In the genomic region with DNA sequence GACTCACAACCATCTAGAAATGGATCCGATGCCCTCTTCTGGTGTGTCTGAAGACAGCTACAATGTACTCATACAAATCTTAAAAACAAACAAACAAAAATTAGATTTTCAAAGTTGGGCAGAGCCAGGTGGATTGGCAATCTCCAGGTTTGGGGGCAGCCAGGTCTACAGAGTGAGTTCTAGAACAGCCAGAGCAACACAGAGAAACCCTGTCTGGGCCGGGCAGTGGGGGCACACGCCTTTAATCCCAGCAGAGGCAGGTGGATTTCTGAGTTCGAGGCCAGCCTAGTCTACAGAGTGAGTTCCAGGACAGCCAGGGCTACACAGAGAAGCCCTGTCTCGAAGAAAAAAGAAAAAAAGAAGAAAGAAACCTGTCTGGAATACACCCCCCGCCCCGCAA, we compare ENCODE assay signal across 12 mouse cellular contexts. TPM values are rescaled to one million over a fixed set of nuclear protein-coding genes. Genes with fewer than 3 reads are reported as not detected.
A peak's percentile ranks its signal among the peaks of the same experiment; 100 is the strongest.
DNase-seq lines count a peak whose midpoint lies in the region; ATAC-seq and TF ChIP-seq lines count a peak whose summit lies in the region.
"Not testable (repeated sequence)": the region's sequence is repeated elsewhere in the genome, so short reads cannot be mapped to it uniquely, and the experiment has no call there.
"Had no signal": no experiment of that assay in that cellular context is flagged by ENCODE, and none has a peak within 500 bp of the region (broad histone marks: within the 10 kb centered on the region; RNA-seq: fewer than 3 reads in every experiment).

No protein-coding gene starts in this region.

- 87% methylated on average over 7 of the region's 7 CpGs for WGBS in heart, postnatal 0 days
- WGBS in liver, adult 2 months: 86% methylated on average over 7 of the region's 7 CpGs
- 88% methylated on average over 7 of the region's 7 CpGs for WGBS in lung, postnatal 0 days
- 91% methylated on average over 7 of the region's 7 CpGs for WGBS in olfactory bulb, adult 2 months

- not testable (repeated sequence) for TF ChIP-seq EP300 in heart, postnatal 0 days (IDR thresholded peaks at IDR 0.05; ENCODE audit: low read depth); lung, postnatal 0 days (IDR thresholded peaks at IDR 0.05)

- ATAC-seq in heart, postnatal 0 days (ENCODE audit: insufficient read depth, low read depth); lung, postnatal 0 days: not testable (repeated sequence)

- peak; percentile 64 for DNase-seq in cerebellum, adult 9-10 months
- DNase-seq in gastrocnemius, adult 2 months: peak; percentile 18
- DNase-seq in heart, postnatal 0 days (ENCODE audit: low spot score); liver, adult 2 months (ENCODE audit: extremely low read depth, low read depth, low spot score); lung, postnatal 0 days (ENCODE audit: low spot score): not testable (repeated sequence)
- DNase-seq in kidney, adult 11 months: peak; percentile 30

- H3K4me2 ChIP-seq in heart, postnatal 0 days (ENCODE audit: low read depth, low read length); lung, postnatal 0 days (replicated peaks; ENCODE audit: low read depth, low read length): not testable (repeated sequence)

- peak overlapping the region; percentile 100 for H3K27ac ChIP-seq in gastrocnemius, adult 2 months
- H3K27ac ChIP-seq in heart, postnatal 0 days (ENCODE audit: low read depth): peak overlapping the region; percentile 96
- H3K27ac ChIP-seq in liver, adult 2 months (replicated peaks; ENCODE audit: insufficient read depth, low read depth, low read length): 0 out of 2 replicates have a peak overlapping the region, but pooled peaks have one; percentile 11
- peak overlapping the region; percentile 98 for H3K27ac ChIP-seq in lung, postnatal 0 days (ENCODE audit: low read length)
- 0 out of 2 replicates have a peak overlapping the region, but pooled peaks have one; percentile 98 for H3K27ac ChIP-seq in olfactory bulb, adult 2 months (ENCODE audit: insufficient read depth, low read depth, low read length)

- H3K4me3 ChIP-seq in gastrocnemius, adult 2 months: peak overlapping the region; percentile 64
- H3K4me3 ChIP-seq in heart, postnatal 0 days (ENCODE audit: low read depth, low read length); liver, adult 2 months (ENCODE audit: insufficient read depth, low read depth, low read length); lung, postnatal 0 days (ENCODE audit: low read depth, low read length); olfactory bulb, adult 2 months (ENCODE audit: insufficient read depth, low read depth, low read length): not testable (repeated sequence)

- intact Hi-C loops in gastrocnemius, adult 2 months (cut with DNase I): not testable (repeated sequence)

- TF ChIP-seq CTCF in gastrocnemius, adult 2 months (IDR thresholded peaks at IDR 0.05); heart, postnatal 0 days (IDR thresholded peaks at IDR 0.05; ENCODE audit: low read depth); liver, adult 2 months (IDR thresholded peaks at IDR 0.05; ENCODE audit: low read depth, low read length); olfactory bulb, adult 2 months (IDR thresholded peaks at IDR 0.05; ENCODE audit: insufficient read depth, low read depth, low read length): not testable (repeated sequence)
- peak; percentile 17; the same call in 1 of the 2 replicates for TF ChIP-seq CTCF in lung, postnatal 0 days (IDR thresholded peaks at IDR 0.05)

- H3K4me1 ChIP-seq in heart, postnatal 0 days (ENCODE audit: control insufficient read depth, insufficient read depth): peaks cover 18% of the 10 kb centered on the region
- peaks cover 21% of the 10 kb centered on the region for H3K4me1 ChIP-seq in liver, adult 2 months (ENCODE audit: control insufficient read depth, insufficient read depth, low read length)
- peaks cover 19% of the 10 kb centered on the region for H3K4me1 ChIP-seq in lung, postnatal 0 days (ENCODE audit: insufficient read depth, low read depth, low read length)
- H3K4me1 ChIP-seq in olfactory bulb, adult 2 months (ENCODE audit: control insufficient read depth, insufficient read depth, low read length): peaks cover 39% of the 10 kb centered on the region

- not testable (repeated sequence) for H3K9me3 ChIP-seq in heart, postnatal 0 days (replicated peaks; ENCODE audit: control insufficient read depth, low read length); lung, postnatal 0 days (ENCODE audit: low read length)

- not testable (repeated sequence) for TF ChIP-seq POLR2A in liver, adult 2 months (IDR thresholded peaks at IDR 0.05; ENCODE audit: extremely low read depth, insufficient read depth, low read length); olfactory bulb, adult 2 months (IDR thresholded peaks at IDR 0.05; ENCODE audit: insufficient read depth, low read depth, low read length)

- H3K9ac ChIP-seq in heart, postnatal 0 days (replicated peaks; ENCODE audit: low read depth, low read length): peak overlapping the region; percentile 34; the same call in 1 of the 2 replicates
- H3K9ac ChIP-seq in liver, adult 2 months (ENCODE audit: low read depth, low read length): not testable (repeated sequence)
- peak overlapping the region; percentile 1 for H3K9ac ChIP-seq in lung, postnatal 0 days (replicated peaks; ENCODE audit: low read depth)

- peaks cover 30% of the 10 kb centered on the region for H3K36me3 ChIP-seq in heart, postnatal 0 days (replicated peaks; ENCODE audit: control insufficient read depth, insufficient read depth, low read length)
- not testable (repeated sequence) for H3K36me3 ChIP-seq in liver, adult 2 months (ENCODE audit: control insufficient read depth, insufficient read depth, low read length); lung, postnatal 0 days (ENCODE audit: insufficient read depth, low read length)

- H3K79me2 ChIP-seq in liver, adult 2 months (ENCODE audit: control insufficient read depth, insufficient read depth, low read length): peaks cover 11% of the 10 kb centered on the region

- not testable (repeated sequence) for H3K27me3 ChIP-seq in heart, postnatal 0 days (ENCODE audit: control insufficient read depth, insufficient read depth, low read length); liver, adult 2 months (ENCODE audit: control insufficient read depth, insufficient read depth, low read length); lung, postnatal 0 days (replicated peaks; ENCODE audit: insufficient read depth, low read length)

RNA-seq across cellular contexts. Expression of a gene that starts 1.2 kb away (rescaled TPM):
- 10 to 100 TPM; 68.2 to 76.8 TPM for total RNA-seq in gastrocnemius, adult 2 months (2021)
- total RNA-seq in heart, postnatal 0 days (2014; rRNA removed; ENCODE audit: low replicate concordance): 76.8 and 93.5 TPM in 2 replicates
- 8.1 and 9.7 TPM in 2 replicates for polyA plus RNA-seq in heart, postnatal 0 days (2015; fragmentation: Nextera tagmentation; extraction: Ambion mirVana)
- 8.0 and 9.0 TPM in 2 replicates for total RNA-seq in liver, adult 2 months (2014; rRNA removed)
- polyA plus RNA-seq in liver, adult 2 months (2012; rRNA removed): 4.6 and 6.9 TPM in 2 replicates
- 16.6 and 30.0 TPM in 2 replicates for polyA plus RNA-seq in lung, postnatal 0 days (2015; fragmentation: Nextera tagmentation; extraction: Ambion mirVana)
- not detected in 2 replicates for polyA plus RNA-seq in olfactory bulb, adult 2 months (2012; ENCODE audit: insufficient read depth, insufficient read length, low replicate concordance, missing spikeins)

RNA-seq across cellular contexts. Expression of a gene that starts 5.6 kb away (rescaled TPM):
- 10 to 100 TPM; 38.0 to 42.7 TPM for total RNA-seq in gastrocnemius, adult 2 months (2021)
- 25.2 and 27.9 TPM in 2 replicates for total RNA-seq in heart, postnatal 0 days (2014; rRNA removed; ENCODE audit: low replicate concordance)
- 59.2 and 62.1 TPM in 2 replicates for polyA plus RNA-seq in heart, postnatal 0 days (2015; fragmentation: Nextera tagmentation; extraction: Ambion mirVana)
- total RNA-seq in liver, adult 2 months (2014; rRNA removed): 5.2 and 6.4 TPM in 2 replicates
- polyA plus RNA-seq in liver, adult 2 months (2012; rRNA removed): 21.7 and 36.9 TPM in 2 replicates
- 45.0 and 50.6 TPM in 2 replicates for polyA plus RNA-seq in lung, postnatal 0 days (2015; fragmentation: Nextera tagmentation; extraction: Ambion mirVana)
- 348 and 768 TPM in 2 replicates for polyA plus RNA-seq in olfactory bulb, adult 2 months (2012; ENCODE audit: insufficient read depth, insufficient read length, low replicate concordance, missing spikeins)

RNA-seq across cellular contexts. Expression of a gene that starts 23.2 kb away (rescaled TPM):
- total RNA-seq in gastrocnemius, adult 2 months (2021): 1 to 10 TPM; 3.9 to 5.7 TPM
- 10.9 and 25.5 TPM in 2 replicates for total RNA-seq in heart, postnatal 0 days (2014; rRNA removed; ENCODE audit: low replicate concordance)
- polyA plus RNA-seq in heart, postnatal 0 days (2015; fragmentation: Nextera tagmentation; extraction: Ambion mirVana): 18.3 and 24.3 TPM in 2 replicates
- 1.8 and 2.2 TPM in 2 replicates for total RNA-seq in liver, adult 2 months (2014; rRNA removed)
- 3.3 and 4.7 TPM in 2 replicates for polyA plus RNA-seq in liver, adult 2 months (2012; rRNA removed)
- 62.9 and 70.0 TPM in 2 replicates for polyA plus RNA-seq in lung, postnatal 0 days (2015; fragmentation: Nextera tagmentation; extraction: Ambion mirVana)
- polyA plus RNA-seq in olfactory bulb, adult 2 months (2012; ENCODE audit: insufficient read depth, insufficient read length, low replicate concordance, missing spikeins): not detected in 2 replicates

RNA-seq across cellular contexts. Expression of a gene that starts 26.3 kb away (rescaled TPM):
- not detected for total RNA-seq in gastrocnemius, adult 2 months (2021)
- not detected in 2 replicates for total RNA-seq in heart, postnatal 0 days (2014; rRNA removed; ENCODE audit: low replicate concordance)
- polyA plus RNA-seq in heart, postnatal 0 days (2015; fragmentation: Nextera tagmentation; extraction: Ambion mirVana): 0.26 and 0.29 TPM in 2 replicates
- total RNA-seq in liver, adult 2 months (2014; rRNA removed): not detected in 2 replicates
- polyA plus RNA-seq in liver, adult 2 months (2012; rRNA removed): 0.05 TPM in 1 of 2 replicates, not detected in the other
- polyA plus RNA-seq in lung, postnatal 0 days (2015; fragmentation: Nextera tagmentation; extraction: Ambion mirVana): 0.38 and 0.49 TPM in 2 replicates
- polyA plus RNA-seq in olfactory bulb, adult 2 months (2012; ENCODE audit: insufficient read depth, insufficient read length, low replicate concordance, missing spikeins): not detected in 2 replicates
- total RNA-seq: adrenal gland, adult 2 months; gastrocnemius, adult 18-20 months; granulocyte monocyte progenitor cell, adult 5-6 weeks had no signal
- polyA plus RNA-seq: CD4-positive, CD25-positive, alpha-beta regulatory T cell, adult 4 months had no signal

RNA-seq across cellular contexts. Expression of a gene that starts 28.5 kb away (rescaled TPM):
- total RNA-seq in gastrocnemius, adult 2 months (2021): under 1 TPM in 1 of 2 experiments, not detected in 1; 0.20 TPM
- 0.66 TPM in 1 of 2 replicates, not detected in the other for total RNA-seq in heart, postnatal 0 days (2014; rRNA removed; ENCODE audit: low replicate concordance)
- 0.30 and 0.49 TPM in 2 replicates for polyA plus RNA-seq in heart, postnatal 0 days (2015; fragmentation: Nextera tagmentation; extraction: Ambion mirVana)
- 0.13 TPM in 1 of 2 replicates, not detected in the other for total RNA-seq in liver, adult 2 months (2014; rRNA removed)
- polyA plus RNA-seq in liver, adult 2 months (2012; rRNA removed): 0.05 and 0.10 TPM in 2 replicates
- polyA plus RNA-seq in lung, postnatal 0 days (2015; fragmentation: Nextera tagmentation; extraction: Ambion mirVana): 0.42 and 0.50 TPM in 2 replicates
- not detected in 2 replicates for polyA plus RNA-seq in olfactory bulb, adult 2 months (2012; ENCODE audit: insufficient read depth, insufficient read length, low replicate concordance, missing spikeins)
- total RNA-seq: gastrocnemius, adult 18-20 months; granulocyte monocyte progenitor cell, adult 5-6 weeks had no signal
- polyA plus RNA-seq: CD4-positive, CD25-positive, alpha-beta regulatory T cell, adult 4 months; liver, embryonic 16.5 days had no signal

Comparison
In these comparisons a context has a peak if more than half of its experiments do, and no peak if none do; other contexts are left out.
1. H3K27ac ChIP-seq: peak in every context shown above with its lines; median percentile 100 in gastrocnemius, adult 2 months; 98 in lung, postnatal 0 days; 98 in olfactory bulb, adult 2 months; 96 in heart, postnatal 0 days; 11 in liver, adult 2 months.